Mouse (Mus musculus) ES-E14 (cell line): ENCODE results near the gene Dapk2.

Experiments
- CHD2 ChIP-seq: IDR thresholded peaks from 2 replicates; pipeline ENCODE4 v1.6.1; 2014; ENCODE audit warnings: mild to moderate bottlenecking, low read depth, low read length, inconsistent platforms
- HCFC1 ChIP-seq: IDR thresholded peaks from 2 replicates; pipeline ENCODE4 v1.6.1; 2012; ENCODE audit warnings: low read length, inconsistent platforms, borderline replicate concordance; ENCODE audit not compliant: insufficient read depth
- MAFK ChIP-seq: IDR thresholded peaks from 2 replicates; pipeline ENCODE4 v1.6.1; 2014; ENCODE audit warnings: mild to moderate bottlenecking, low read depth, low read length, inconsistent platforms; ENCODE audit not compliant: insufficient read depth
- ZC3H11A ChIP-seq: IDR thresholded peaks from 2 replicates; pipeline ENCODE4 v1.6.1; 2012; ENCODE audit warnings: low read depth, mild to moderate bottlenecking, inconsistent platforms, low read length, borderline replicate concordance
- ZNF384 ChIP-seq: IDR thresholded peaks from 2 replicates; pipeline ENCODE4 v1.6.1; 2012; ENCODE audit warnings: low read depth, low read length, inconsistent platforms

DNA sequence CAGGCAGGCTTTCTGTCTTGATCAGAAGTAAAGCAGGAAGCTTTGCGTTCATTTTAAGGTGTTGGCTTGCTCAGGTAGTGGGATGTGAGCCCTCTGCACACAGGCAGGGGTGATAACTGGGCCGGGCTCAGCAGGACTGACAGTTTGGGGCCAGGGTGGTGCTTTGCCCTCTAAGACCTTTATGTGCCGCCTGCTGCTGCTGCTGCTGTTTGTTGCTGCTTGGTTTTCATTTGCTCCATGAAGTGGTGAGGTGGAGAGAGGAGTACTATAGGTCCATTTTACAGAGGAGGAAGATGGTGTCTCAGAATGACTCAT lies 24.6 kb downstream of the Dapk2 start:
- TF ChIP-seq ZC3H11A = no peak
- TF ChIP-seq HCFC1 = no peak
- no peak for TF ChIP-seq ZNF384
- TF ChIP-seq MAFK = no peak
- no peak for TF ChIP-seq CHD2
